Mouse (Mus musculus): ENCODE data around the gene Ift172. TPM values are rescaled to one million over a fixed set of nuclear protein-coding genes. Genes with fewer than 3 reads are reported as not detected.
A peak's percentile ranks its signal among the peaks of the same experiment; 100 is the strongest.

The Ift172 gene
- 10.7 TPM for polyA plus RNA-seq (2012; fragmentation: generic; extraction: Trizol)
- long read RNA-seq, experiment 1, partial matches to known transcripts: 4 of 4 reads
- long read RNA-seq, experiment 1, other reads (novel, unspliced or antisense): 0 of 4 reads
- long read RNA-seq, experiment 2, full-length matches to known transcripts: 36 of 49 reads
- long read RNA-seq, experiment 2, partial matches to known transcripts: 7 of 49 reads
- long read RNA-seq, experiment 2, other reads (novel, unspliced or antisense): 6 of 49 reads

GRCm38 (mm10) chr5:31290521-31291360 lies at the start of gene Ift172:
TSS of gene Ift172 (minus strand) at chr5:31291116.
- TF ChIP-seq CEBPB (IDR thresholded peaks at IDR 0.05; ENCODE audit: low read depth): no peak
- TF ChIP-seq MYOG (IDR thresholded peaks at IDR 0.05; ENCODE audit: control insufficient read depth, extremely low read depth, insufficient read length): no peak
- TF ChIP-seq USF1 (IDR thresholded peaks at IDR 0.05; ENCODE audit: low read depth): peak; percentile 39
- no peak for TF ChIP-seq MAX (IDR thresholded peaks at IDR 0.05)
- TF ChIP-seq FOSL1 (IDR thresholded peaks at IDR 0.05; ENCODE audit: insufficient read depth, low read length, poor library complexity, severe bottlenecking): no peak
- no peak for TF ChIP-seq MYOD1 (IDR thresholded peaks at IDR 0.05; ENCODE audit: control insufficient read depth, insufficient read length, low read depth)
- no peak for TF ChIP-seq CTCF (IDR thresholded peaks at IDR 0.05; ENCODE audit: control insufficient read depth, insufficient read depth, insufficient read length)
- Histone ChIP-seq H3K79me2 (ENCODE audit: control insufficient read depth, insufficient read depth) (no peaks in the 10 kb centered on the region), H3K36me3 (ENCODE audit: control insufficient read depth, insufficient read depth) (peaks cover 4% of the 10 kb centered on the region), H3K79me3 (ENCODE audit: low read depth) (no peaks in the 10 kb centered on the region), H3K4me3 (ENCODE audit: insufficient read depth, poor library complexity, severe bottlenecking) (peak within 1 kb of the TSS; percentile 49), H3K27me3 (ENCODE audit: control insufficient read depth, insufficient read depth, insufficient read length) (no peaks in the 10 kb centered on the region), H3ac (ENCODE audit: control insufficient read depth, insufficient read length, low read depth) (peak within 1 kb of the TSS; percentile 53)

- Histone ChIP-seq H3K79me3 (ENCODE audit: low read depth) (no peaks in the 10 kb centered on the region), H3K36me3 (ENCODE audit: control insufficient read depth, insufficient read depth) (no peaks in the 10 kb centered on the region), H3ac (ENCODE audit: control insufficient read depth, insufficient read length, low read depth) (no peak overlapping the region), H3K4me3 (ENCODE audit: insufficient read depth, poor library complexity, severe bottlenecking) (no peak overlapping the region), H3K79me2 (ENCODE audit: control insufficient read depth, insufficient read depth) (no peaks in the 10 kb centered on the region), H3K27me3 (ENCODE audit: control insufficient read depth, insufficient read depth, insufficient read length) (peaks cover 4% of the 10 kb centered on the region)
- TF ChIP-seq USF1 (IDR thresholded peaks at IDR 0.05; ENCODE audit: low read depth) (no peak), MAX (IDR thresholded peaks at IDR 0.05) (no peak), FOSL1 (IDR thresholded peaks at IDR 0.05; ENCODE audit: insufficient read depth, low read length, poor library complexity, severe bottlenecking) (no peak), CTCF (IDR thresholded peaks at IDR 0.05; ENCODE audit: control insufficient read depth, insufficient read depth, insufficient read length) (no peak), MYOG (IDR thresholded peaks at IDR 0.05; ENCODE audit: control insufficient read depth, extremely low read depth, insufficient read length) (no peak), MYOD1 (IDR thresholded peaks at IDR 0.05; ENCODE audit: control insufficient read depth, insufficient read length, low read depth) (no peak), CEBPB (IDR thresholded peaks at IDR 0.05; ENCODE audit: low read depth) (no peak)
Observed at GRCm38 (mm10) chr5:31328255-31328654, 37.3 kb upstream of the Ift172 start.

GRCm38 (mm10) chr5:31326850-31327249 lies 35.9 kb upstream of the Ift172 start:
- no peak for TF ChIP-seq CEBPB (IDR thresholded peaks at IDR 0.05; ENCODE audit: low read depth)
- no peak for TF ChIP-seq FOSL1 (IDR thresholded peaks at IDR 0.05; ENCODE audit: insufficient read depth, low read length, poor library complexity, severe bottlenecking)
- TF ChIP-seq USF1 (IDR thresholded peaks at IDR 0.05; ENCODE audit: low read depth): no peak
- TF ChIP-seq MAX (IDR thresholded peaks at IDR 0.05): no peak
- no peak for TF ChIP-seq MYOG (IDR thresholded peaks at IDR 0.05; ENCODE audit: control insufficient read depth, extremely low read depth, insufficient read length)
- no peak for TF ChIP-seq CTCF (IDR thresholded peaks at IDR 0.05; ENCODE audit: control insufficient read depth, insufficient read depth, insufficient read length)
- TF ChIP-seq MYOD1 (IDR thresholded peaks at IDR 0.05; ENCODE audit: control insufficient read depth, insufficient read length, low read depth): no peak
- Histone ChIP-seq H3K4me3 (ENCODE audit: insufficient read depth, poor library complexity, severe bottlenecking) (no peak overlapping the region), H3K79me2 (ENCODE audit: control insufficient read depth, insufficient read depth) (no peaks in the 10 kb centered on the region), H3K27me3 (ENCODE audit: control insufficient read depth, insufficient read depth, insufficient read length) (peaks cover 4% of the 10 kb centered on the region), H3ac (ENCODE audit: control insufficient read depth, insufficient read length, low read depth) (no peak overlapping the region), H3K36me3 (ENCODE audit: control insufficient read depth, insufficient read depth) (no peaks in the 10 kb centered on the region), H3K79me3 (ENCODE audit: low read depth) (no peaks in the 10 kb centered on the region)

GRCm38 (mm10) chr5:31324085-31324484 lies 33.2 kb upstream of the Ift172 start:
- H3K27me3 ChIP-seq (ENCODE audit: control insufficient read depth, insufficient read depth, insufficient read length): peaks cover 4% of the 10 kb centered on the region
- no peak overlapping the region for H3K4me3 ChIP-seq (ENCODE audit: insufficient read depth, poor library complexity, severe bottlenecking)
- H3K36me3 ChIP-seq (ENCODE audit: control insufficient read depth, insufficient read depth): no peaks in the 10 kb centered on the region
- no peaks in the 10 kb centered on the region for H3K79me2 ChIP-seq (ENCODE audit: control insufficient read depth, insufficient read depth)
- TF ChIP-seq CEBPB (IDR thresholded peaks at IDR 0.05; ENCODE audit: low read depth) (no peak), MYOD1 (IDR thresholded peaks at IDR 0.05; ENCODE audit: control insufficient read depth, insufficient read length, low read depth) (no peak), FOSL1 (IDR thresholded peaks at IDR 0.05; ENCODE audit: insufficient read depth, low read length, poor library complexity, severe bottlenecking) (no peak), USF1 (IDR thresholded peaks at IDR 0.05; ENCODE audit: low read depth) (no peak), MYOG (IDR thresholded peaks at IDR 0.05; ENCODE audit: control insufficient read depth, extremely low read depth, insufficient read length) (no peak), MAX (IDR thresholded peaks at IDR 0.05) (no peak), CTCF (IDR thresholded peaks at IDR 0.05; ENCODE audit: control insufficient read depth, insufficient read depth, insufficient read length) (no peak)
- no peak overlapping the region for H3ac ChIP-seq (ENCODE audit: control insufficient read depth, insufficient read length, low read depth)
- no peaks in the 10 kb centered on the region for H3K79me3 ChIP-seq (ENCODE audit: low read depth)

- H3K36me3 ChIP-seq (ENCODE audit: control insufficient read depth, insufficient read depth): no peaks in the 10 kb centered on the region
- no peaks in the 10 kb centered on the region for H3K79me3 ChIP-seq (ENCODE audit: low read depth)
- no peak for TF ChIP-seq MYOD1 (IDR thresholded peaks at IDR 0.05; ENCODE audit: control insufficient read depth, insufficient read length, low read depth)
- TF ChIP-seq MYOG (IDR thresholded peaks at IDR 0.05; ENCODE audit: control insufficient read depth, extremely low read depth, insufficient read length): no peak
- TF ChIP-seq MAX (IDR thresholded peaks at IDR 0.05): no peak
- TF ChIP-seq FOSL1 (IDR thresholded peaks at IDR 0.05; ENCODE audit: insufficient read depth, low read length, poor library complexity, severe bottlenecking): no peak
- TF ChIP-seq CEBPB (IDR thresholded peaks at IDR 0.05; ENCODE audit: low read depth): no peak
- TF ChIP-seq CTCF (IDR thresholded peaks at IDR 0.05; ENCODE audit: control insufficient read depth, insufficient read depth, insufficient read length): no peak
- TF ChIP-seq USF1 (IDR thresholded peaks at IDR 0.05; ENCODE audit: low read depth): no peak
- H3K4me3 ChIP-seq (ENCODE audit: insufficient read depth, poor library complexity, severe bottlenecking): no peak overlapping the region
- no peaks in the 10 kb centered on the region for H3K27me3 ChIP-seq (ENCODE audit: control insufficient read depth, insufficient read depth, insufficient read length)
- H3ac ChIP-seq (ENCODE audit: control insufficient read depth, insufficient read length, low read depth): no peak overlapping the region
- no peaks in the 10 kb centered on the region for H3K79me2 ChIP-seq (ENCODE audit: control insufficient read depth, insufficient read depth)
Observed at GRCm38 (mm10) chr5:31322776-31323175, 31.9 kb upstream of the Ift172 start.
